Mouse (Mus musculus) ZHBTc4 (cell line): ENCODE data around the gene Gm38100.

Source experiments
- DNase-seq: peaks from one replicate; pipeline ENCODE4 v3.0.0-alpha.2; 2011; ENCODE audit warnings: low read depth, low spot score

Gm38100 gene

GRCm38 (mm10) chr1:175967004-175967745 lies 47.0 kb downstream of the Gm38100 start:
- DNase-seq: no peak

GRCm38 (mm10) chr1:175970710-175971109 lies 50.6 kb downstream of the Gm38100 start:
- no peak for DNase-seq
